Mouse (Mus musculus): ENCODE data around the gene Plxnb3. TPM values are rescaled to one million over a fixed set of nuclear protein-coding genes. Genes with fewer than 3 reads are reported as not detected.
"Not testable (repeated sequence)": the region's sequence is repeated elsewhere in the genome, so short reads cannot be mapped to it uniquely, and the experiment has no call there.

Gene Plxnb3
- polyA plus RNA-seq, 1 experiment from 2014 or later: 0.17 TPM

DNA sequence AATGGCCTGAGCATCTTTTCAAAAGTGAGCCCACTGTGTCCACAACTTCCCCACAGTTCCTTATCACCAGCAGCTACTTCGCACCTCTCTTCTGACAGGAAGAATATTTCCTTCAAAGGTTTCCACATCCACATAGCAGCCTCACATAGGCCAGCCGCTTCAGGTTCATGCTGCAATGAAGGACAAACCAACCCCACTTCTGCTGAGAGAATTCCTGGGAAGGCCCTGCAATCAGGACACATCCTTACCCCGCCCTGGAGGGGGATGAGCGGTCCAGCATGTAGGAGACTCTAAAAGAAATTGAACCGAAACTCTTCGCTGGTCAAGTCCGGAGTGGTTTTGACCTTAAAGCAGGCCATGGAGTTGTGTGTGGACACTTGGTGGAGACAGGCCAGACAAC, 17.0 kb upstream of the Plxnb3 start:
- not testable (repeated sequence) for H3K27ac ChIP-seq; H3K27me3 ChIP-seq (replicated peaks); H3K9me3 ChIP-seq (replicated peaks); ATAC-seq; H3K4me2 ChIP-seq; H3K36me3 ChIP-seq; H3K9ac ChIP-seq; H3K4me1 ChIP-seq; H3K4me3 ChIP-seq
- 76% methylated on average over 7 of the region's 7 CpGs for WGBS (ENCODE audit: insufficient replicate concordance)

DNA sequence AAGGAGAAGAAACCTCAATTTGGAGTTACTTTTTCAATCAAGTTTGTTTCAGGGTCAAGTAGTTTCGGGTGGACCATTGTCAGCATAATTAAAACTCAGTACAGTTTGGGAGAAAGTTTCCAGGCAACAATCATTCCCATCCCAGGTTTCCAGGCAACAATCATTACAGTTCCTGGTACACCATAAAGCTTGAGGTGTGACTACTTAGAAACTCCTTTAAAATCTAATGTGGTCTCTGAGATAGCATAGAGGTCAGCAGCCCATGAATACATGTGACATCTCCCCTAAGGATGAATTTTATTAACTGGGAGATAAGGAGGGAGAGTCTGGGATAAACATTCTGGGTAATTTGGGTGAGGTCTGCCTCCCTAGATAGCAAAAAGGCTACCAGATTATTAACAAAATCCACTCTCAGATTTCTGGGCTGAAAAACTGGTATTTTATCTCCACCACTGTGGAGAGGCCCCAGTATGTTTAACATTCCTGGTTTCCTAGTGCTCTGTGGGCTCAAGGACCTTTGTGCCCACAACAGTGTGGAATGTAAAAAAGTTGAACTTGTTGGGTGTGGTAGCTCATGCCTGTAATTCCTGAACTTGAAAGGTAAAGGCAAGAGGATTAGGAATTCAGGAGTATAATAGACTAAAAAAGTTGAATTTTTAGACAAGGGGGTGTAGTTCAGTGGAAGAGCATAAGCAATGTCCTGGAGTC, 12.0 kb upstream of the Plxnb3 start:
- Histone ChIP-seq H3K4me2 (no peak overlapping the region), H3K9ac (no peak overlapping the region), H3K9me3 (replicated peaks) (no peaks in the 10 kb centered on the region), H3K27ac (no peak overlapping the region), H3K4me1 (no peaks in the 10 kb centered on the region), H3K27me3 (replicated peaks) (no peaks in the 10 kb centered on the region), H3K36me3 (no peaks in the 10 kb centered on the region), H3K4me3 (no peak overlapping the region)
- ATAC-seq: no peak
- WGBS (ENCODE audit: insufficient replicate concordance): 53% methylated on average over 1 of the region's 1 CpGs

- Histone ChIP-seq H3K36me3 (no peaks in the 10 kb centered on the region), H3K27ac (no peak overlapping the region), H3K4me3 (no peak overlapping the region), H3K4me1 (no peaks in the 10 kb centered on the region), H3K27me3 (replicated peaks) (no peaks in the 10 kb centered on the region), H3K9ac (no peak overlapping the region), H3K9me3 (replicated peaks) (no peaks in the 10 kb centered on the region), H3K4me2 (no peak overlapping the region)
- 67% methylated on average over 1 of the region's 1 CpGs for WGBS (ENCODE audit: insufficient replicate concordance)
- no peak for ATAC-seq
These were observed 7.9 kb upstream of the Plxnb3 start for GRCm38 (mm10) chrX:73748977-73749376.

DNA sequence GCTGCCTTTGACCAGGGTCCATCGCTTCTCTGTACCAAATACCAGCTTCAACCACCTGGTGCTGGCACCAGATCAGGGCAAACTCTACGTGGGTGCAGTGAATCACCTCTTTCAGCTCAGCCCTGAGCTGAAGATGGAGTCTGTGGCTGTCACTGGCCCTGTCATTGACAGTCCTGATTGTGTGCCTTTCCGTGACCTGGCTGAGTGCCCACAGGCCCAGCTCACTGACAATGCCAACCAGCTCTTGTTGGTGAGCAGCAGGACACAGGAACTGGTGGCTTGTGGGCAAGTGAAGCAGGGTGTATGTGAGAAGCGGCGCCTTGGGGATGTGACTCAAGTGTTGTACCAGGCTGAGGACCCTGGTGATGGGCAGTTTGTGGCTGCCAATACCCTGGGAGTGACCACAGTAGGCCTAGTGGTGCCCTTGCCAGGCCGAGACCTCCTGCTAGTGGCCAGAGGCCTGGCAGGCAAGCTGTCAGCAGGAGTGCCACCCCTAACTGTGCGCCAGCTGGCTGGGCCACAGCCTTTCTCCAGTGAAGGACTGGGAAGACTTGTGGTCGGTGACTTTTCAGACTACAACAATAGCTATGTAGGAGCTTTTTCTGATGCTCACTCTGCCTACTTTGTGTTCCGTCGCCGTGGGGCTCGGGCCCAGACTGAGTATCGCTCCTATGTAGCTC, 1.9 kb downstream of the Plxnb3 start:
- Histone ChIP-seq H3K4me3 (no peak overlapping the region), H3K9me3 (replicated peaks) (no peaks in the 10 kb centered on the region), H3K4me1 (no peaks in the 10 kb centered on the region), H3K27me3 (replicated peaks) (peaks cover 36% of the 10 kb centered on the region), H3K9ac (no peak overlapping the region), H3K36me3 (no peaks in the 10 kb centered on the region), H3K4me2 (no peak overlapping the region), H3K27ac (no peak overlapping the region)
- no peak for ATAC-seq
- 78% methylated on average over 13 of the region's 13 CpGs for WGBS (ENCODE audit: insufficient replicate concordance)

DNA sequence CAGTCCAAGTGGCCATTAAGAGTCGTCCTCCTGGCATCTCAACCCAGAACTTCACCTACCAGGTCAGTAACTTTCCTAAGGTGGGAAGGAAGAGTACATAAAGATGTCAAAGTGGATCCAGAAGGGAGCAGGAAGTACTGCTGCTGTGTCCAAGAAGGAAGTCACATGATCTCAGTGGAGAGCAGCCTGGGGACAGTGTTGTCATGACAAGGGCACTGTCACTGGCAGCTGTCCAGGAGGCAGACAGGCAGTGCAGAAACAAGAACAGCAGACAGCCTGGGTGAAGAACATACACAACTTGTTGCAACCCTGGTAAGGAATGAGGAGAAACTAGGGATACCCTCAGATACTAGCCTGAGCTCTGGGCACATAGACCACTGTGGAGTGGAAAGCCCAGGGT, 8.4 kb downstream of the Plxnb3 start:
- WGBS (ENCODE audit: insufficient replicate concordance): 36% methylated on average over 1 of the region's 1 CpGs
- ATAC-seq: no peak
- Histone ChIP-seq H3K27ac (no peak overlapping the region), H3K4me3 (no peak overlapping the region), H3K27me3 (replicated peaks) (peaks cover 9% of the 10 kb centered on the region; the same call in 1 of the 2 replicates), H3K9ac (no peak overlapping the region), H3K4me2 (no peak overlapping the region), H3K9me3 (replicated peaks) (no peaks in the 10 kb centered on the region), H3K36me3 (no peaks in the 10 kb centered on the region), H3K4me1 (no peaks in the 10 kb centered on the region)

DNA sequence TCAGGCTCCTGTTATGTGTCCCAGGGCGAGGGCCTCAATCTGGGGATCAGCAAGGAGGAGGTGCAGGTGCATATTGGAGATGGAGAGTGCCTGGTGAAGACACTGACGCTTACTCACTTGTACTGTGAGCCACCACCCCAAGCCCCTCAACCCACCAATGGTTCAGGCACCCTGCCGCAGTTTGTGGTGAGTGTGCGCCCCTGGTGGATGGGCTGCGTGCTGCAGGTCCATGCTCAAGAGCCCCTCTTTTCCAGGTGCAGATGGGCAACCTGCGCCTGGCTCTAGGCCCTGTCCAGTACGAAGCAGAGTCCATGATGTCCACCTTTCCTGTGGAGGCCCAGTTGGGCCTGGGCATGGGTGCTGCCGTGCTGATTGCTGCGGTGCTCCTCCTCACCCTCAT, 10.4 kb downstream of the Plxnb3 start:
- 55% methylated on average over 9 of the region's 9 CpGs for WGBS (ENCODE audit: insufficient replicate concordance)
- no peak for ATAC-seq

GRCm38 (mm10) chrX:73774168-73774760, 17.4 kb downstream of the Plxnb3 start, which contains the start of gene Srpk3:
TSS of gene Srpk3 (plus strand) at chrX:73774405.
- 34% methylated on average over 9 of the region's 9 CpGs for WGBS (ENCODE audit: insufficient replicate concordance)
- no peak for ATAC-seq
- Histone ChIP-seq H3K27me3 (replicated peaks) (peaks cover 14% of the 10 kb centered on the region; the same call in 1 of the 2 replicates), H3K9me3 (replicated peaks) (no peaks in the 10 kb centered on the region), H3K4me2 (no peak within 1 kb of the TSS), H3K4me1 (no peaks in the 10 kb centered on the region), H3K36me3 (peaks cover 27% of the 10 kb centered on the region), H3K27ac (no peak within 1 kb of the TSS), H3K9ac (no peak within 1 kb of the TSS), H3K4me3 (no peak within 1 kb of the TSS)

More for the DNA sequence above, 10.4 kb downstream of the Plxnb3 start:
- Histone ChIP-seq H3K9me3 (replicated peaks) (no peaks in the 10 kb centered on the region), H3K4me3 (no peak overlapping the region), H3K9ac (no peak overlapping the region), H3K27me3 (replicated peaks) (peaks cover 8% of the 10 kb centered on the region; the same call in 1 of the 2 replicates), H3K36me3 (no peaks in the 10 kb centered on the region), H3K4me1 (no peaks in the 10 kb centered on the region), H3K4me2 (no peak overlapping the region), H3K27ac (no peak overlapping the region)

DNA sequence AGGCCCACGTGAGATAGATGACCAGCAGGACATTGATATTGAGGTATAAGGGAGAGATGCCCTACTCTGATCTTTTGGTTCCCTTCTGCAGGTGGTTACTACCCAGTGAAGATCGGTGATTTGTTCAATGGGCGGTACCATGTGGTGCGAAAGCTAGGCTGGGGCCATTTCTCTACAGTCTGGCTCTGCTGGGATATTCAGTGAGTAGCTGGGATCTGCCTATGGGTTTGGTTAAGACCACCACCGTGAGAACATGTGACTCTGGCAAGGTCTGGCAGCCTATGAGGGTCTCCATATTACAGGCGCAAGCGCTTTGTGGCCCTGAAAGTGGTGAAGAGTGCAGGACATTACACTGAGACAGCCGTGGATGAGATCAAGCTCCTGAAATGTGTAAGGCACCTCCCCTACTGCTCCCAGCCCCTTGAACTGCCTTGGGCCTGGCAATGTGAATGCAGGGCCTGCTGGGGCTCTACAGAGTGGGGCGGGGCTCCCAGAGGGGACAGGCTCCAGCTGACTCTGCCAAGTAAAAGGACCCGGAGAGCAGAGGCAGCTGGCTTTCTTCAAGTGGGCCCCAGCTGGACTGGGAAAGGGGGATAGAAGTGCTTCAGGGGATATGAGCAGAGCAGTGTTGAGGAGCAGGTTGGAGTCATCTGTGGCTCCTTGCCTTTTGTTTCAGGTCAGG, 18.1 kb downstream of the Plxnb3 start:
- Histone ChIP-seq H3K4me1 (no peaks in the 10 kb centered on the region), H3K27ac (no peak overlapping the region), H3K27me3 (replicated peaks) (peaks cover 14% of the 10 kb centered on the region; the same call in 1 of the 2 replicates), H3K36me3 (peaks cover 34% of the 10 kb centered on the region), H3K4me3 (no peak overlapping the region), H3K9me3 (replicated peaks) (no peaks in the 10 kb centered on the region), H3K9ac (no peak overlapping the region), H3K4me2 (no peak overlapping the region)
- WGBS (ENCODE audit: insufficient replicate concordance): 63% methylated on average over 10 of the region's 10 CpGs
- peak; percentile 10; the same call in 1 of the 2 replicates for ATAC-seq

DNA sequence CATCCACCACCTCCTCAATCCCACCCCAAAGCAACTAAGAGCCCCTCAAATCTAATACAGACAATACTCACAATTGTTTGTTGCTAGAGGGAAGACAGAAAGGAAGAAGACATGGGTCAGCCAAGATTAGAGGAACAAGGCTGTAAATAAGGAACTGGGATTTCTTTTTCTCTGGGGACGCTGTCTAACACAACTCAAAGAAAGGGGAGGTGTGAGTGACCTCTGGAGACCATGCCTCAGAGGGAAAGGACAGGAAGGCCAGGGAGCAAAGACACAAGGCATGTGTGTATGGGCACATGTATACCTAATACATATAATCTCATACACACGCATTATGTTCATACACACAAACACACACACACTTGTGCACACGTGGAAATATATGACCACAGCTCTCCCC, 25.3 kb downstream of the Plxnb3 start:
- H3K4me2 ChIP-seq: no peak overlapping the region
- H3K4me1 ChIP-seq: peaks cover 19% of the 10 kb centered on the region
- WGBS (ENCODE audit: insufficient replicate concordance): 73% methylated on average over 3 of the region's 3 CpGs
- H3K27me3 ChIP-seq (replicated peaks): peaks cover 8% of the 10 kb centered on the region
- H3K4me3 ChIP-seq: no peak overlapping the region
- H3K9me3 ChIP-seq (replicated peaks): no peaks in the 10 kb centered on the region
- H3K27ac ChIP-seq: no peak overlapping the region
- H3K36me3 ChIP-seq: peaks cover 53% of the 10 kb centered on the region
- H3K9ac ChIP-seq: no peak overlapping the region
- ATAC-seq: no peak

DNA sequence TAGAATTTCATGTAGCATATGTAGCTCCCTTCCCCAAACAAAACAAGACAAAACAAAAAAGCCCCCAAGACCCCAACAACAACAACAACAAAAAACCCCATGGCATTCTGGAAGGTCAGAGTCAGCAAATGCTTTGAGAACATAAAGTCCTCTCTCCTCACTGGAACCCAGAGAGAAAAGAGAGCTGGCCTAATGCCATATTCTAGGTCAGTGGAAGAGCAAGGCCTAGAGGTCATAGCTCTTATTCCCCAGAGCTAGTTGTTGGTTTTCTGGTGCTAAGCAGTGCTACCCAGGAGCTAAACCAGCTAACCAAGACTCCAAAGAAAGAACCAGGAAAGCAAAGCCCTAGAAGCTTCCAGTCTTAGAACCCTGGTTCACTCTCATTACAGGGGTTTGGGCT, 28.8 kb downstream of the Plxnb3 start:
- H3K4me3 ChIP-seq: peak overlapping the region; percentile 71
- H3K36me3 ChIP-seq: peaks cover 41% of the 10 kb centered on the region
- ATAC-seq: no peak
- peak overlapping the region; percentile 82 for H3K9ac ChIP-seq
- H3K27me3 ChIP-seq (replicated peaks): peaks cover 7% of the 10 kb centered on the region
- H3K4me2 ChIP-seq: peak overlapping the region; percentile 75
- peaks cover 31% of the 10 kb centered on the region for H3K4me1 ChIP-seq
- H3K9me3 ChIP-seq (replicated peaks): no peaks in the 10 kb centered on the region
- H3K27ac ChIP-seq: peak overlapping the region; percentile 93

DNA sequence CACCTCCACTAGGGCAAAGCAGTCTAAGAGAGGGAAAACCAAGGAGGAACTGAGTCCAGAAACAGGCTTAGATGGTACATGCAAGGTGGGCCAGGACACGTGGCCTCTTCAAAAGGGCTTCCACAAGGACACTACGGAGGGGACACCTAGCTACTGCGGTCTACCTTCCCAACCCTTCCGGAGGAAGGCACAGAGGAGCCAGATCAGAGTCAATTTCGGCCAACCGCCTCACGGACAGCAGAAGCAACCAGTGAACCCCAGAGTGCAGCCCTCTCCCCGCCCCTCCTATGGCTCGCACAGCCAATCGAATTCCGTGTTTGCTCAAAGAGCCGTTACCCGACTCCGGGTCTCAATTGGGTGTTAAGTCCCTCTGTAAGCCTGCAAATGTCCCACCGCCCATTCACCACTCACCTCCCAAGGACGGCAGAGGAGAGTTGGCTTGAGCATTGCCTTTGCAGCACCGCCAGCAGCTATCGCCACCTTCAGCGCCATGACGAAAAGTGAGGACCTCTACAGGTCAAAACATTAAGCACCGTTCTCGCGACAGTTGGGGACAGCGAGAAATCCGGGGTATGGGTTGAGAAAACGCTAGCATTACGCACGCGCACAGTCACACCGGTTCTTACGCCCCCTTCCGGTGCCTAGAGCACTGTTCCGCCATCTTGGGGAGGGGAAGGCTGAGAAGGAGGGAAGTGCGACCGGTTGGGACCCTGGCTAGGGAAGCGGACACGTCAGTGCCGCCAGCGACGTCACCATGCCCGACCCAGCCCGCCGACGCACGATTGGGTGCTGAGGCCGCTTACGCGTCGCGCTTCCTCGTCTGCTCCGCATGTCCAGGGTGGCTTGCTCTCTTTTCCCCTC, 29.7 kb downstream of the Plxnb3 start, which contains the start of the genes Idh3g and Ssr4:
Gene Idh3g, minus strand, starts transcription at position 534 of the 861 bp plus-strand sequence.
Gene Ssr4, plus strand, starts transcription at position 665 of the 861 bp plus-strand sequence.
- WGBS (ENCODE audit: insufficient replicate concordance): 9% methylated on average over 50 of the region's 52 CpGs

More for the DNA sequence above, 29.7 kb downstream of the Plxnb3 start, which contains the start of the genes Idh3g and Ssr4:
- peaks cover 31% of the 10 kb centered on the region for H3K4me1 ChIP-seq
- peak within 1 kb of the TSS; percentile 71 for H3K4me3 ChIP-seq
- peak; percentile 93 for ATAC-seq
- peak within 1 kb of the TSS; percentile 75 for H3K4me2 ChIP-seq
- H3K36me3 ChIP-seq: peaks cover 40% of the 10 kb centered on the region
- H3K27me3 ChIP-seq (replicated peaks): peaks cover 7% of the 10 kb centered on the region
- H3K27ac ChIP-seq: peak within 1 kb of the TSS; percentile 93
- peak within 1 kb of the TSS; percentile 82 for H3K9ac ChIP-seq
- H3K9me3 ChIP-seq (replicated peaks): no peaks in the 10 kb centered on the region

All from liver, embryonic 12.5 days (tissue).